15 mouse cellular contexts compared by ENCODE assay signal in the genomic region with DNA sequence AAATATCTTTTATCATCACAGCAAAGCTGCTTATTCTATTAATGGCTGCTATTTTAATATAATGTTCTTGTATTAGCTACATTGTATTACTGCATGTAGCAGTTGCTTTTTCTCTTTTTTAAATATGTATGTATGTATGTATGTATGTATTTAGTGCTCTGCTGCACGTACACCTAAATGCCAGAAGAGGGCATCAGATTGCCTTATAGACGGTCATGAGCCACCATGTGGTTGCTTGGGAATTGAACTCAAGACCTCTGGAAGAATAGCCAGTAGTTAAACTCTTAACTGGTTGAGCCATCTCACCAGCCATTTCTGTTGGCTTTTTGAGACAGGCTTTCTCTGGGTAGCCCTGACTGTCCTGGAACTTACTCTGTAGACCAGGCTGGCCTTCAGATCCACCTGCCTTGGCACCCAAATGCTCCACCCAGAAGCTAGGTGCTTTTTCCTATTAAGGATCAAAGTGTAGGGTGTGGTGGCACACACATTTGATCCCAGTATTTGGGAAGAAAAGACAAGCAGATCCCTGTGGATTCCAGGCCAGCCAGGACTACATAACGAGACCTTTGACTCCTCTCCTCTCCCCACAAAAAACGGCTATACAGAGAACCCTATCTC. TPM values are rescaled to one million over a fixed set of nuclear protein-coding genes. Genes with fewer than 3 reads are reported as not detected.
DNase-seq lines count a peak whose midpoint lies in the region; ATAC-seq and TF ChIP-seq lines count a peak whose summit lies in the region.
"Had no signal": no experiment of that assay in that cellular context is flagged by ENCODE, and none has a peak within 500 bp of the region (broad histone marks: within the 10 kb centered on the region; RNA-seq: fewer than 3 reads in every experiment).

No protein-coding gene starts in this region.

- peaks cover 40% of the 10 kb centered on the region for H3K36me3 ChIP-seq in forebrain, postnatal 0 days (ENCODE audit: insufficient read depth)
- H3K36me3 ChIP-seq in forebrain, embryonic 10.5 days (replicated peaks) = peaks cover 51% of the 10 kb centered on the region
- peaks cover 44% of the 10 kb centered on the region for H3K36me3 ChIP-seq in lung, embryonic 14.5 days (ENCODE audit: insufficient read depth)
- H3K36me3 ChIP-seq in G1E (replicated peaks) = peaks cover 54% of the 10 kb centered on the region

- ATAC-seq in forebrain, postnatal 0 days = no peak
- no peak for ATAC-seq in lung, embryonic 14.5 days (ENCODE audit: insufficient read depth)
- ATAC-seq in G1E (ENCODE audit: extremely low read depth, insufficient number of reproducible peaks, low FRiP score, poor library complexity, severe bottlenecking) = no peak

- H3K4me1 ChIP-seq in forebrain, postnatal 0 days (ENCODE audit: insufficient read depth) = peaks cover 6% of the 10 kb centered on the region
- peaks cover 14% of the 10 kb centered on the region for H3K4me1 ChIP-seq in forebrain, embryonic 10.5 days
- peaks cover 5% of the 10 kb centered on the region; the same call in 1 of the 2 replicates for H3K4me1 ChIP-seq in lung, embryonic 14.5 days (ENCODE audit: insufficient read depth)
- peaks cover 27% of the 10 kb centered on the region for H3K4me1 ChIP-seq in G1E (ENCODE audit: insufficient read depth, low read depth, low read length)

- H3K9ac ChIP-seq in forebrain, postnatal 0 days = no peak overlapping the region
- H3K9ac ChIP-seq in lung, embryonic 14.5 days = no peak overlapping the region
- H3K9ac ChIP-seq: limb, embryonic 15.5 days had no signal

- H3K4me2 ChIP-seq in forebrain, postnatal 0 days (ENCODE audit: low read depth) = no peak overlapping the region
- H3K4me2 ChIP-seq in lung, embryonic 14.5 days = no peak overlapping the region
- H3K4me2 ChIP-seq: limb, embryonic 15.5 days had no signal

- no peak overlapping the region for H3K27ac ChIP-seq in forebrain, postnatal 0 days (ENCODE audit: low read depth, low read length)
- H3K27ac ChIP-seq in forebrain, embryonic 10.5 days = no peak overlapping the region
- H3K27ac ChIP-seq in lung, embryonic 14.5 days (ENCODE audit: low read depth) = no peak overlapping the region
- H3K27ac ChIP-seq: limb, embryonic 15.5 days had no signal

- no peak overlapping the region for H3K4me3 ChIP-seq in forebrain, postnatal 0 days (ENCODE audit: low read depth, low read length)
- H3K4me3 ChIP-seq in forebrain, embryonic 10.5 days = no peak overlapping the region
- H3K4me3 ChIP-seq in lung, embryonic 14.5 days (ENCODE audit: low read depth, low read length) = no peak overlapping the region
- H3K4me3 ChIP-seq in G1E (ENCODE audit: low read depth, low read length) = no peak overlapping the region
- H3K4me3 ChIP-seq: limb, embryonic 15.5 days had no signal

- WGBS in forebrain, postnatal 0 days = 71% methylated on average over 4 of the region's 4 CpGs
- 83% methylated on average over 4 of the region's 4 CpGs for WGBS in forebrain, embryonic 10.5 days
- WGBS in lung, embryonic 14.5 days = 80% methylated on average over 4 of the region's 4 CpGs

- no peaks in the 10 kb centered on the region for H3K9me3 ChIP-seq in forebrain, postnatal 0 days (ENCODE audit: low read length)
- H3K9me3 ChIP-seq in forebrain, embryonic 10.5 days = no peaks in the 10 kb centered on the region
- H3K9me3 ChIP-seq in lung, embryonic 14.5 days (ENCODE audit: low read depth, low read length) = no peaks in the 10 kb centered on the region
- H3K9me3 ChIP-seq in G1E (replicated peaks) = no peaks in the 10 kb centered on the region
- H3K9me3 ChIP-seq: limb, embryonic 15.5 days had no signal

- H3K27me3 ChIP-seq in forebrain, postnatal 0 days (ENCODE audit: insufficient read depth, low read length) = no peaks in the 10 kb centered on the region
- no peaks in the 10 kb centered on the region for H3K27me3 ChIP-seq in forebrain, embryonic 10.5 days (ENCODE audit: poor library complexity, severe bottlenecking)
- no peaks in the 10 kb centered on the region for H3K27me3 ChIP-seq in lung, embryonic 14.5 days (ENCODE audit: insufficient read depth, low read length)
- H3K27me3 ChIP-seq in G1E (ENCODE audit: insufficient read depth, low read length) = no peaks in the 10 kb centered on the region
- H3K27me3 ChIP-seq: limb, embryonic 15.5 days had no signal

- DNase-seq in forebrain, postnatal 0 days = no peak
- DNase-seq in forebrain, embryonic 10.5 days (ENCODE audit: extremely low spot score, low spot score) = no peak
- peak; percentile 42 for DNase-seq in lung, embryonic 14.5 days
- DNase-seq in lung, adult 18-20 months = no peak
- DNase-seq in G1E (ENCODE audit: low spot score) = no peak
- peak; percentile 61 for DNase-seq in naive thymus-derived CD4-positive, alpha-beta T cell, adult 2 months (ENCODE audit: low read depth)
- DNase-seq in layer of hippocampus, postnatal 14 days (ENCODE audit: low spot score in 2 of 2) = no peak
- DNase-seq in adrenal gland, postnatal 10 days = no peak
- DNase-seq: adrenal gland, postnatal 36 days; cerebellum, adult 9-11 months; gastrocnemius, postnatal 36 days; heart, postnatal 10 days; layer of hippocampus, postnatal 36 days; thymus, postnatal 25 days had no signal

- TF ChIP-seq CTCF in forebrain, postnatal 0 days (IDR thresholded peaks at IDR 0.05; ENCODE audit: low read depth) = peak; percentile 53
- peak; percentile 47 for TF ChIP-seq CTCF in lung, embryonic 14.5 days (IDR thresholded peaks at IDR 0.05; ENCODE audit: low read depth)
- 0 out of 2 replicates have a peak, but pooled peaks have one; percentile 25 for TF ChIP-seq CTCF in G1E (IDR thresholded peaks at IDR 0.05; ENCODE audit: low read depth, low read length)

RNA-seq across cellular contexts. Expression of a gene that starts 4.7 kb away (rescaled TPM):
- 91.6 and 104 TPM in 2 replicates for total RNA-seq in forebrain, postnatal 0 days (2014; rRNA removed)
- polyA plus RNA-seq in forebrain, postnatal 0 days (2015; fragmentation: Nextera tagmentation; extraction: Ambion mirVana) = 96.9 and 108 TPM in 2 replicates
- polyA plus RNA-seq in forebrain, embryonic 10.5 days (2016; fragmentation: Nextera tagmentation; extraction: Ambion mirVana) = 132 and 133 TPM in 2 replicates
- polyA plus RNA-seq in lung, embryonic 14.5 days (2014; fragmentation: Nextera tagmentation; extraction: Ambion mirVana) = 130 and 131 TPM in 2 replicates
- total RNA-seq in G1E (2014; fragmentation: Nextera tagmentation) (35.3 and 42.8 TPM in 2 replicates), G1E (2017) (56.5 and 65.1 TPM in 2 replicates)
- 36.0 and 37.0 TPM in 2 replicates for polyA plus RNA-seq in G1E (2012)
- 10 to 100 TPM; 79.5 to 80.3 TPM for total RNA-seq in layer of hippocampus, postnatal 14 days (2021)
- 10 to 100 TPM; 79.2 to 90.3 TPM for total RNA-seq in adrenal gland, postnatal 10 days (2021)

RNA-seq across cellular contexts. Expression of a gene that starts 4.9 kb away (rescaled TPM):
- total RNA-seq in forebrain, postnatal 0 days (2014; rRNA removed) = 45.3 and 70.8 TPM in 2 replicates
- polyA plus RNA-seq in forebrain, postnatal 0 days (2015; fragmentation: Nextera tagmentation; extraction: Ambion mirVana) = 76.6 and 95.3 TPM in 2 replicates
- 85.4 and 91.7 TPM in 2 replicates for polyA plus RNA-seq in forebrain, embryonic 10.5 days (2016; fragmentation: Nextera tagmentation; extraction: Ambion mirVana)
- 64.2 and 70.6 TPM in 2 replicates for polyA plus RNA-seq in lung, embryonic 14.5 days (2014; fragmentation: Nextera tagmentation; extraction: Ambion mirVana)
- total RNA-seq in G1E (2014; fragmentation: Nextera tagmentation) = 43.3 and 104 TPM in 2 replicates
- total RNA-seq in G1E (2017) = 43.6 and 49.3 TPM in 2 replicates
- 139 and 201 TPM in 2 replicates for polyA plus RNA-seq in G1E (2012)
- total RNA-seq in layer of hippocampus, postnatal 14 days (2021) = 10 to 100 TPM; 48.1 to 55.2 TPM
- 10 to 100 TPM; 38.9 to 48.2 TPM for total RNA-seq in adrenal gland, postnatal 10 days (2021)

RNA-seq across cellular contexts. Expression of a gene that starts 8.4 kb away (rescaled TPM):
- total RNA-seq in forebrain, postnatal 0 days (2014; rRNA removed) = 36.8 and 49.8 TPM in 2 replicates
- 36.2 and 52.9 TPM in 2 replicates for polyA plus RNA-seq in forebrain, postnatal 0 days (2015; fragmentation: Nextera tagmentation; extraction: Ambion mirVana)
- polyA plus RNA-seq in forebrain, embryonic 10.5 days (2016; fragmentation: Nextera tagmentation; extraction: Ambion mirVana) = 132 and 136 TPM in 2 replicates
- 74.1 and 78.6 TPM in 2 replicates for polyA plus RNA-seq in lung, embryonic 14.5 days (2014; fragmentation: Nextera tagmentation; extraction: Ambion mirVana)
- 161 and 164 TPM in 2 replicates for total RNA-seq in G1E (2014; fragmentation: Nextera tagmentation)
- total RNA-seq in G1E (2017) = 51.1 and 65.1 TPM in 2 replicates
- 57.0 and 88.3 TPM in 2 replicates for polyA plus RNA-seq in G1E (2012)
- 10 to 100 TPM; 61.2 to 64.7 TPM for total RNA-seq in layer of hippocampus, postnatal 14 days (2021)
- total RNA-seq in adrenal gland, postnatal 10 days (2021) = 10 to 100 TPM; 46.3 to 64.2 TPM

RNA-seq across cellular contexts. Expression of a gene that starts 8.6 kb away (rescaled TPM):
- total RNA-seq in forebrain, postnatal 0 days (2014; rRNA removed) = 6.4 and 9.3 TPM in 2 replicates
- 1.4 and 2.1 TPM in 2 replicates for polyA plus RNA-seq in forebrain, postnatal 0 days (2015; fragmentation: Nextera tagmentation; extraction: Ambion mirVana)
- polyA plus RNA-seq in forebrain, embryonic 10.5 days (2016; fragmentation: Nextera tagmentation; extraction: Ambion mirVana) = 1.4 and 1.6 TPM in 2 replicates
- polyA plus RNA-seq in lung, embryonic 14.5 days (2014; fragmentation: Nextera tagmentation; extraction: Ambion mirVana) = 0.68 and 0.92 TPM in 2 replicates
- total RNA-seq in G1E (2014; fragmentation: Nextera tagmentation) (5.4 and 7.1 TPM in 2 replicates), G1E (2017) (2.8 and 4.4 TPM in 2 replicates)
- polyA plus RNA-seq in G1E (2012) = 4.3 and 7.2 TPM in 2 replicates
- 1 to 10 TPM; 1.2 to 4.2 TPM for total RNA-seq in layer of hippocampus, postnatal 14 days (2021)
- total RNA-seq in adrenal gland, postnatal 10 days (2021) = 1 to 10 TPM; 1.5 to 2.8 TPM

RNA-seq across cellular contexts. Expression of a gene that starts 13.8 kb away (rescaled TPM):
- total RNA-seq in forebrain, postnatal 0 days (2014; rRNA removed) = 6.7 and 10.9 TPM in 2 replicates
- polyA plus RNA-seq in forebrain, postnatal 0 days (2015; fragmentation: Nextera tagmentation; extraction: Ambion mirVana) = 10.8 and 11.8 TPM in 2 replicates
- polyA plus RNA-seq in forebrain, embryonic 10.5 days (2016; fragmentation: Nextera tagmentation; extraction: Ambion mirVana) = 8.5 and 9.0 TPM in 2 replicates
- 5.4 and 7.1 TPM in 2 replicates for polyA plus RNA-seq in lung, embryonic 14.5 days (2014; fragmentation: Nextera tagmentation; extraction: Ambion mirVana)
- 9.4 and 12.2 TPM in 2 replicates for total RNA-seq in G1E (2014; fragmentation: Nextera tagmentation)
- 7.0 and 7.6 TPM in 2 replicates for total RNA-seq in G1E (2017)
- 35.7 and 48.2 TPM in 2 replicates for polyA plus RNA-seq in G1E (2012)
- 10 to 100 TPM; 25.5 to 31.3 TPM for total RNA-seq in layer of hippocampus, postnatal 14 days (2021)
- 10 to 100 TPM; 23.0 to 23.7 TPM for total RNA-seq in adrenal gland, postnatal 10 days (2021)

Comparison
In these comparisons a context has a peak if more than half of its experiments do, and no peak if none do; other contexts are left out.
1. DNase-seq: peak in lung, embryonic 14.5 days (single experiment) and naive thymus-derived CD4-positive, alpha-beta T cell, adult 2 months (single experiment); none in forebrain, postnatal 0 days (single experiment), forebrain, embryonic 10.5 days (single experiment), lung, adult 18-20 months (0 of 2), G1E (single experiment), layer of hippocampus, postnatal 14 days (0 of 2) and adrenal gland, postnatal 10 days (single experiment).
2. Peak in every context shown above with its lines, with median percentiles within 50 percentile points of each other: CTCF ChIP-seq.